Mouse (Mus musculus) cerebellum, postnatal 10 days (tissue): ENCODE data around the gene Dgki.

ENCODE experiments used
- DNase-seq, 2 experiments: peaks; one replicate each; pipeline ENCODE4 v3.0.0; 2021; ENCODE audit warnings: mixed read lengths in 2 of 2

Gene Dgki

DNA sequence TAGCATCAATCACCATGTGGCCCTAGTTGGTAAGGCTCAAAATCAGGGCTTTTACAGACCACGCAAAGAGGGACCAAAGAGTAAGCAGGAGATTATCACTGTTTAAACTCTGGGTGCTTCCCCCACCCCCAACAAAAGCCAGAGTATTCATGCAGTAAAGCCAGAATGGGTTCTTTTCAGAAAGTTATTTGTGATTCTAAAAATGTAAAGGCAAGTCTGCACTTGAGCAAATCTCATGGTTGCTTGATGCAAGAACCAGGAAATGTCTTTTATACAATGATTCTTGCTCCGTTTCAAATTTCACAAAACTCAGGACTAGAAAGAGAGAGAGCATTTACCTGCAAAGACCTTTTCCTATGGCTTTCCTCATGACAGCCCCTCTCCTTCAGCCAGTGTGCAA is 7.9 kb downstream of the Dgki start:
- DNase-seq = no peak

DNA sequence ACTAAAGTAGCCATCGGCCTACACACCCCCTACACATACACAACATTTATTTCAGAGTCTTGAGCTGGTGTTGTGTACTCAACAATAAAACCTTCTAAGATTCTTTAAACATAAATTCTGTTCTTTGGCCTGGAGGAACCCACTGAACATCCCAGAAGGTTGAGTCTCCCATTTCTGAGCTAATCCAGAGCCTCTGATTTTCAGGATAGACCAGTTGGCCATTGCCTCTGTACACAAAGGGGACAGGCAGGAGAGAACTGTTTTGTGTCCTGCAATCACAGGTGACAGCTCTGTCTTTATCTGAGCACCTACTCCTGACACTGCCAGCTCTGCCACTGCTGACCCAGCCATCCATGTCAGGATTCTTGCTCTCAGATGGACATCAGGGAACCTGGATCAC is 8.8 kb downstream of the Dgki start:
- no peak for DNase-seq

DNA sequence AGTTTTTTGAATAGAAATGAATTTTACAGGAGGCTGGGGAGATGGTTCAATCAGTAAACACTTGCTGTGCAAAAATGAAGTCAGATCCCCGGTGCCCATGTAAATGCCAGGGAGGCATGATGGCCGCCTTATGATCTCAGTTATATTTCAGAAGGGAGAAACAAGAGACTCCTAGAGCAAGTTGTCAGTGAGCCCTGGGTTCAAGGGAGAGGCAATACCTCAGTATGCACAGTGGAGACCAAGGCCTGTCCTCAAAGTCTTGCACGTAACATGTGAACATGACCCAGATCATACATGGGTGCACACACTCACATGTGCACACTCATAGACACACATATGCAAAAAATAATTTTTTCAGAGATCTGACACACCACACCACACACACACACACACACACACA is 9.3 kb downstream of the Dgki start:
- no peak for DNase-seq

DNA sequence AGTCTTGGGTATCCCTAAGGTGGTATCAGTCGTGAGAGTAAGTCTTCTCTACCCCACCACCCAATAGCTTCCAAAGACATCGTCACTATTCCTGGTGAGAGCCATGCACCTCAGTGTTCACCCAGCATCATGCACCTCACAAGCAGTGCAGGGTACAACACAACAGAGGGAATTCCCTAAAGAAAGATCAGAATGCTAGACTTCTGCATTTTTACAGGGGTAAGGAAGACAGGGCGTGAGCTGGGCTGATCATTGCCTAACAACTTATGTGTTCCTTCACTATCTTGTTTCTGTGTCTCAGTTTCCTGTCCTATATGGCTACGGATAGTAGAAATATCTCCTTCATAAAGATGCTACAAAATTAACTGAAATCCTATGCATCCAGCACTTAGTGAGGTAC is 13.8 kb downstream of the Dgki start:
- no peak for DNase-seq

DNA sequence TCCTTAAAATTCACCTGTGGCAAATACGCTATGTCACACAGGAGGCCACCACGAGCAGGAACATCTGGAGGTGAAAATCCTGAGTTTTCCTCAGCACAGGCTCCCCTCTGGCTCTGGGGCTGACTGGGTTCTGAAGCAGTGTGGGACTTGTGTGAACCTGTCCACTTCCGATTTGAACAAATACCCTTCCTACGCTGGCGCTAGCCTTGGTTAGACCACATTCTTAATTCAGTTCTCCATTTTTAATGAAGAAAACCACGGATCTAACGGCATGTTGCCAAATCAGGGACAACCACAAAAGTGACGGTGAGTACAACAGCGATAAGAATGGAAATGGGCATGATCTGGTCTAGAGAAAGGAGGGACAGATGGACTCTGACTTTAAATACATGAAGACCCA is 15.1 kb downstream of the Dgki start:
- no peak for DNase-seq

DNA sequence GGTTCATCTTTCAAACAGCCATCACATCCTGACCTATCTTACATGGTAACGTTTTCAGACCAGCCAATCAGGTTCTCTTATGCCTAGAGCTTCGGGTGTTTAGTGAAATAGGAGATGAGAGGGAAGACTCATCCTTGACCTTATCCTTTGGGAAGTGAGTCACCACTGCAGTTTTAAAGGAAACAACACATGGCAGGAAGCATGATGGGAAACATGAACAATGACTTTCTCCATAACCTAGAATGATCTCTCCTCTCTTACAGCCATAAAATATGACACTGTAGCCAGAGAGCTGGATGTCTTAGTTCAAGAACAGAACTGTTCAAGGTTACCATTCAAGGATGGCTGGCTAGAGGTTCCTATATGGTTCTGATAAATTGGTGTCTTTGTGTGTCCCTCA is 16.6 kb downstream of the Dgki start:
- no peak for DNase-seq

DNA sequence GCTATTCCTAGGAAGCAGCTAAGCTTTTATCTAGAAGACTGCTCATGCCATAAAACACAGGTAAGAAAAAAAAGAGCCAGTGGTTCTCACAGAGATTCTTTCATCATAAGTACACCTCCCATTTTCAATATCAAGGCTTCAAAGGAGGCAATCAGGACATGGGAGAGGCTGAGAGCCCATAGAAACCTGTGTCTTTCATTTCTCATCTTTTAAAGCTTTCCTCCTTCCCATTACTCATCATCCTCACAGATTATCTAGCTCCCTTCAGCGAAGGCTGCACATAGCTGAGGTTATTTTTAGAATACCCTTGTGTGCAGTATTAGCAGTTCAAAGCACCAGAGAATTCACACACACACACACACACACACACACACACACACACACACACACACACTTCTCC is 17.3 kb downstream of the Dgki start:
- no peak for DNase-seq

DNA sequence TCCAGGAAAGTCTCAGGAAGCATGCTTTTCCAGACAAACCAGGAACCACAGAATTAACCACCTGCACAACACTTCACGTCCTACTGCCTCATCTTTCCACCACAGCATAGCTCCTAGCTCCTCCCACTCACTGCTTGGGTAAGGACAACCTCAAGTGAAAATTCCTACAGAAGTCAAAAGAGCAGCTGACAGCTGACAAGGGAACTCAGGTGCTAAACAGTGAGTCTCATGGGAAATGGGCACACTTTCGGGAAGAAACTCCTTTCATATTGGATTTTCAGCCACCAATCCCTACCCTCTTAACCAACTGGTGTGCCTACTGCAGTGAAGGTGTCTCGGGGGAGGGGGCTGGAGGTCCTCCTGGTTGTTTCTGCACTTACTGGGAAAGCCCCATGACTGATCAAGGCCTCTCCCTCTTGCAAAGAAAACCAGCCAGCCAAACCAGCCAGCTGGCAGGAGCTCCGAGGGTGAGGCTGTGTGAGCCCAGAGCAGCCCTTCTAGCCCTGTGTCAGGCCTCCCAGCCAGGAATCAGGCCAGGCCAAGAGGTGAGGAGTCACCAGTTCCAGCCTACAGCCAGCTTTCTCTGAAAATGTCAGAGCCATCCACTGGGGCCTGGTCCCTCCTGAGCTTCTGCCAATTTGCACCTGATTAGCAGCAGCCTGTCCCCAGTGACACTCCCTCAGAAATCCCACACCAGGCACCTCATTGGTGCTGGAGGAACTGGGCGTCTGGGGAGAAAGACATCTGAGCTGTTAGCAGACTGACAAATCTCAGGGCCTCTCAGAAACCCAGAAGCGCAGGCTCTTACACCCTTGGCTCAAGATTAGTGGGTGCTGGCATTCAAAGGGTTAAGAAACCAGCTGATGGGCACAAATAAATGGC is 22.9 kb downstream of the Dgki start:
- DNase-seq = peak; percentile 54 to 70

DNA sequence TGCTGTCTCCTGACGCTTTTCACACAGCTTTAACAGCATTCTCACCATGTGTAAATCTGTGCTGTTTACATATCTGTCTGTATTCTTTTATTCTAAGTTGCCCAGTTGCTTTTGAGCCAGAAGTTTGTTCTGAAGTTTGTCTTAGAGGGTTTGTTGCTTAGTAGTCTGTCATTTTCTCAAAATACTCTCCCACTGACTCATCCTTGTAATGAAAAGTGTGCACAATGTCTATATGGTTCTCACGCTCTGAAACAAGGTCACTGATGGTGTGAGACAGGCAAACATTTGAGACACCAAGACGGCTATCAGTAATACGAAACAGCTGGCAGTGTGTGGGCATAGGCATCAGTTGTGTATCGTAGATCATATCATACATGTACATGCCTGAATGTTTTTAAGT is 23.8 kb downstream of the Dgki start:
- DNase-seq = no peak

DNA sequence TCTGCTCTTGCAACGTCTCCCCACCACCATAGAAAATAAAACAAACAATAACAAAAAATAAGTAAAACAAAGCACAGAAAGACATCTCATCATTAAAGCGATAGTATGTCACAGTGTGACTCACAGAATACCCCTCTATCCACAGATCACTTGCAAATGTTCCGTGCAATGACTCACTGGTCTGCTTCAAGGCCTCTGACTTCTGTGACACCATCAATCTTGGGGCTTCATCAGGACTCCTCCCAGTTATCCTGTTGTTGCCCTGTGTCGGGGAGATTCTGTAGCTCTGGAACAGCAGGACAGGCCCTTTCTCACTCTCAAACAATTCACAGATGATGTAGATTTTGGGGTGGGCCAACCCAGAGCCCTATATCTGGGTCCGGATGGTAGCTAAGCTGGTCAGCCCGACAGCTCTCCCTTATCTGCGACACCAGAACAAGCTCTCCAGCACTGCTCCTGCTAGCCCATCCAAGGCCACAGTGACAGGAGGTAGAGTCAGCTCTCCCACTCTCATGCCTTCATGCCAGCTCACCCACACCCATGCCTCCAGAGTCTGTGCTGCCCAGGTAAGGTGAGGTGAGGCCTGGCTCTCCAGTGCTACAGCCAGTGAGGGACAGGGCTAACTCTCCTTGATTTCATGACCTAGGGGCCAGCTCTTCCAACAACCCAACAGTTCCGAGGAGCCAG is 28.9 kb downstream of the Dgki start:
- no peak for DNase-seq

DNA sequence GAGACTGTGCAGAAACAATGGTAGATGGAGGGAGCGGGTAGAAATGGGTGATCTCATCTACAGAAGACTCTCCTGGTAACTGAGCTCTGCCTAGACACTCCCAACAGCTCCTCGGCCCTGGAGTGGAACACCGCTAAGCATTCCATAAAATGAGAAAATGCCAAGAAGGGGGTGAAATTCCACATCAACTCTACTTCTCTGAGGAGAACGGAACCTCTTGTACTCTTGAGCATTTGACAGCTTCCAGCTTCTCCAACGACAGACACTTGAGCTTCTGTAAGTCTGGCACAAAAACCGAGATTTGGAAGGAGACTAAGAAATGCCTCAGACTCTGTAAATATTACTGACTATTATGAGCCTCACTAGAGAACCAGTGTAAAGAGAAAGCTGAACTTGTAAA is 31.4 kb downstream of the Dgki start:
- no peak for DNase-seq

DNA sequence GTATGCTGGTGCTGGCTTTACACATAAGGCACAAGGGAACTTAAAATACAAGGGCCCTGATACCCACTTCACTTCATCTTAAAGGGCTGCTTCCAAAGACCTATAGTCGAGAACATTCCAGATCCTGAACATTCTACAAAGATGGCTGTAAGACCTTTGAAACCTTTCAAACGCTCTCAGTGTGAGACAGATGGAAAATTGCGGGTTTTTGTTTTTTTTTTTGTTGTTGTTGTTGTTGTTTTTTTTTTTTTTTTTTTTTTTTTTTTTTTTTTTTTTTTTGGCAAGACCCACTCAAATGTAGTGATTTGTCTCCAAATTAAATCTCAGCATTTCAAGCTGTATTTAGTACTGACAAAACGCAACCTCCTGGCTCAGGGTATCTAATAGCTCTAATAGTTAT is 32.0 kb downstream of the Dgki start:
- no peak for DNase-seq

DNA sequence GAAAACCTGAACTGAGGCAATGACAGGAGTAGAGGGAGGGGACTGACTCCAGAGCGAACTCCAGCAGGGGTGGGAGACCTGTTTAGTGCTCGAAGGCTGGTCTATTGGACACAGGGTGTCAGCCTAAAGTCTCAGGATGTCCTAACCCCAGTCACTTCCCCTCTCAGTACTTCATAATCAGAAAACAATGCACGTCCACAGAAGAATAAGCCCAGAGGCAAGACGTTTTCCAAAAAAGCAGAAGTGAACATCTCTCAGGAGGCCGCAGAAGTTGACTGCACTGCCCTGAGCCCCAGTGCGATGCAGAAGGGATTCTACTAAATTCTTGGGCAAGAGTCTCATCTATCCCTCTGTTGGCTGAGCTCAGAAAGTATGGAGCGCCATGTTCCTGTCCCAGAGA is 37.5 kb downstream of the Dgki start:
- no peak for DNase-seq

DNA sequence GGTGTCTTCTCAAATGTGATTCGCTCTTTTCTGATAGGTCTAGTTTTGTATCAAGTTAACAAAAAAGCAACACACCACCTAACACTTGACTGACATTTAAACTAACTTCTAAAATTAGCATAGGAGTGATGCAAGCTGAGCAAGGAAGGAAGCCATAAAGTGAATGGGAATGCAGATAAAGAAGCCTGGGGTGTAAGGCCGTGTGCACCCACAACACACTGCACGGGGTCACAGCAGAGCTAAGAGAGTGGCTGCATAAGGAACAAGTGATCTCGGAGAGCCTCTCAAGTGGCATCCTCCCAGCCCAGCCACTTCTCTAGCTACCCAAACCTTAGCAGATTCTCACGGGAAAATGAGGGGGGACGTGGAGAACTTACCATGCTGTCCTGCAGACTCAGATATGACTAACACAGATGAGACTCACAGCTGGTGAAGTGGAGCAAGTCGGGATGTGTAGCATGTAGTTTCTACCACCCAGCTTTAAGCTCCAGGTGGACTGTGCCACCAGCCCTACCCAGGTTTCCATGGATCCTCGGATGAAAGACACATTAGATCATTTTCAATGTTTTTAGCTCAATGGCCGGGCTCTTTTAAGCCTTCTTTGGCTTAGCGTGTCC is 38.6 kb downstream of the Dgki start:
- DNase-seq = no peak

DNA sequence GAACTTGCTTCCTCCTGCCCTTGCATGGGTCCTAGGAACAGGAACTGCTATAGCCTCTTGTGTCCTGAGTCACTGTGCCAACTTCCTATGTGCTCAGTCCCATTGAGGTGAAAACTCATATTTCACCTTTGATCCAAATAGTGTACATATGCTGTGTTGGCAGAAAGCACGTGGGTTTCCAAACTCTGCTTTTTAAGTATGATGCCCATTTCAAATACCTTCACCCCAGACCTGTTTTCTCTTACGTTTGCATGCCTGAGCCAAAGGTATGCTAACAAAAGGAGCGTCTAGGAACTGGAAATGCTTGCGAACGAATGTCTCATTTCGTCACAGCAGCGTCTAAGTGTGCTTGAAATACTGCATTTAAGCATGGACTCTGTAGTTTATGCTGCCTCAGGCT is 41.3 kb downstream of the Dgki start:
- DNase-seq = no peak

DNA sequence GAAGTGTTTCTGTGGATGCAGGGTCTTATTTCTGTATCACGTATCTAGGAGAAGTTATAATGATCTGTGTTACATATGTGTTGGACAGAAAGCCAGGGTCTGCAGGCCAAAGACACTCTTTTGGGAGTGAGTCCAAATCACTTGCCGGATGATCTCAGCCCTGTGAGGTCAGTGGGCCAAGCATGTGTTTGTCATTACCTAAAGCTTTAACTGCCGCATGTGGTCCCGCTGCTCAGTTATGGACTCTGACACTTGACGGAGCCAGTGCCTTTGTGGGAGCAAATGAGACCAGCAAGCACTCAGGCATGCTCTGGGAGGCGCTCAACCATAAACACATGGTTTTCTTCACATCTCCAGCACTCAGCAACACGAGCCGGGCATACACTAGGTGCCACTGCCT is 45.8 kb downstream of the Dgki start:
- peak; percentile 30 to 33 for DNase-seq

DNA sequence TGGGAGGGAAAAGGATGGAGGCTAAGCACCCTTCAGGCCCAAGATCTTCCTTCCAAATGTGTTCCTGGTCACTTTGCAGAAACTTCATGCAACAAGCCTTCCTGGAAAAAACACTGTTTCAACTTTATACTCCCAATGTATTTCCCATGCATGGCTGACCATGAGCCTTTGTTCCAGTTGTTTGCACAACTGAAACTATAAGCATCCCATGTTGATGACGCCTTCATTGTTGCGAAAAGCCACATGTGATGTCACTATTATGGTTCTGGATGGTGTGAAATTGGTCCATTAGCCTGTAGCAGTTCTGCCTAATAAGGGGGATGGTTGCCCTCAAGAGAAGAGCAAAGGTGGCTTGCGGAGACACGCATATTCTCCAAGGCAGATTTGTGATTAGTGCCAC is 47.4 kb downstream of the Dgki start:
- no peak for DNase-seq

DNA sequence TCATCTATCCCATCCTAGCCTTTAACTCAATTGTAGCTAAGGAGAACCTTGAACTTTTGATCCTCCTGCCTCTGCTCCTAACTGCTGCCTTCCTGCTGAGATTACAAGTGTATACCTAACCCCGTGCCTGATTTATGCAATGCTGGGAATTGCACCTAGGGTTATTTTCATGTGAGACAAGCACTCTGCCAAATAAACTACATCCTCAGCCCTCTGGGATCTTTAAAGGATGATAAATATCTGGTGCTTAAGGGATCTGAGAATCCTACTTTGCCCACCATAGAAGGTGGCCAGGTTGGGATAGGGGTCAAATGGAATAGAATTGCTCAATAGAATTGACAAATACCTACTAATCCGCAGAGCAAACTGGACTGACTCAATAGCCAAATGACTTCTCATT is 49.3 kb downstream of the Dgki start:
- no peak for DNase-seq

DNA sequence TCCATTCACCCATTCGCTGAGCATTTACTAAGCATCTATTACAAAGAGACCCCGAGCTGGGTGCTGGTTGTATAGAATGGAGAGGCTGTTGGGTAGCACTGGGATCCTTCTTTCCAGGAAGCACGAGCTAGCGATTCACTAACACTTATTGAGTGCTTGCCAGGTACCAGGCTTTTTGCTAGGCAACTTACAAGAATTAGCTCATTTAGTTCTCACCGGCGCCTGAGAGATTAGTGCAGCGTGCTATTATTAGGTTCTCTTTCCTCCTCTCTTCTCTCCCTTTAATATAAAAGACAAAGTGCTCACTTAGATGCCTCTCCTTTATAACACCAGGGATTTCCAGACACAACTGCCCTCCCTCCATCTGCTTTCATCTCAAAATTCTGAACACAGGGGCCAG is 54.2 kb downstream of the Dgki start:
- DNase-seq = no peak

DNA sequence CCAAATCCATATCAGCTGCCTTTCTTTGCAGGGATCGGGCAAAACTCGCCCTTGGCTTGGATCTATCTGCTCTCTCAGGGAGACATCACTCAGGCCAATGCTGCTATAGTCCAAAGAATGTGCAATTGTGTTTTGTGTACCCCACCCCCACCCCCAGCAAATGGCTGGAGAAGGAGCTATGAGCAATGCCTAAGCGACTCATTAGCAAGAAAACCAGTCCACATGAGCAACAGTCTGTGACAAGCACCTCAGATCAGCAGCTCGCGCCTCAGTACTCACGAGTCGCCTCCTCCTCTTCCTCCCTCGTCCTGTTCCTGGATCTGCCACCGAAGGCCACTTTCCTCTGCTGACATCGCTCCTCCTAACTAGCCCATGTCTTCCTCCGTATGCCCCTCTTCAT is 55.9 kb downstream of the Dgki start:
- DNase-seq = no peak

DNA sequence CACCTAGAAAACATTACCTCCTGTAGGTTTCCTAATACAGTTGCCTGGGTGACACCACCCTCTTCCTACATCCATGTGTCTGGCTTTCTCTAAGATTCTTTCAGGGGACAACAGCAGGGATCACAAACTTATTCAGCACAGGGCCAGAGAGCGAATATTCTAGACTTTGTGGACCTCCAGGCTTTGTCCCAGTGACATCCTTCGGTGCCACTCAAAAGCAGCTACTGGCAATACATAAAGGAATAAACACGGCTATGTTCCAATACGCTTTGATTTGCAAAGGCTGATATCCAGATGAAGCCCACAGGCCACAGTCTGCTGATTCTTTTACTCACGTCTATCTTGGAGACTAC is 57.2 kb downstream of the Dgki start:
- DNase-seq = no peak

DNA sequence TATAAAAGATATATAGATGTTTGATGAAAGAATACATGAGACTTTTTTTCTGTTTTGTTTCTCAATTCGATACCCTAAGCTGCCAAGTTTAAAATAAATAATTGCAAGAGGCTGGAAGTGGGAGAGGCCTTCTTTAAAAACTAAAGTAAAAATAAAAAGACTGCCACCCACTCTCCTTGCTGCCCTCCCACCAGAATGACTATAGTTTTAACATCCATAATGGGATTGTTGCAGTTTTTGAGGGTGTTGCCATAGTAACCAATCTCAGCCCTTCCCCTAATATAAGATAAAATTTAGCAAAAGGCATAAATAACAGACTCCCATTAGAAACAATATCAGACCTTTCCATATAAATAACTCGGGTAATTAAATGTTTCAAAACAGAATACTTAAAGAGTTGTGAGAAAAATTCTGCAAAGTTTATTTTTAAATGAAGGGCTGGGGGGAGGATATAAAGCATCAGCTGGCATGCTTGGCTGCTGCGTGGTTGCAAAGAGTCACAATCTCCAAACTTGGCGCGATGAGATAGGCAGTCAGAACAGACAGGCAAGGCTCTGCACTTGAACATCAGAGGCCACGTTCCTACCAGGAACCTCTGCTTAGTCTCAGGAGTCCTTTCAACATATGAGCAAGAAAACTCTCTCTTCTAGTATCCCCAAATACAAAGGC is 57.8 kb downstream of the Dgki start:
- no peak for DNase-seq

DNA sequence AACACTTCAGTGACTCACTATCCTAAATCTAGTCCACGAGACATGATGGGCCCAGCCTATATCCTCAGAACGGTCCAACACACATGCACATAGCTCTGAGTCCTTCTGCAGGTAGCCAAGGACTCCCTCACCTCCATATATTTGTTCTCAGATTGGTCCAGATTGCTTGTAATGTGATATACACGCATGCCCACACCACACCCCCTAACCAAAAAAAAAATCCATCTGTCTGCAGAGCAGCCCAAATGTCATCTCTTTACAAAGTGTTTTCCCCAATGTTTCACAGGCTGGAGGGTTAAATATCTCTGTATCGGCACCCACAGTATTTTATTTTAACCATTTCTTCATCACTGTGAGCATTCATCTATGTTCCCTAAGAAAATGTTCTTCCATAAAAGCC is 58.5 kb downstream of the Dgki start:
- DNase-seq = no peak

DNA sequence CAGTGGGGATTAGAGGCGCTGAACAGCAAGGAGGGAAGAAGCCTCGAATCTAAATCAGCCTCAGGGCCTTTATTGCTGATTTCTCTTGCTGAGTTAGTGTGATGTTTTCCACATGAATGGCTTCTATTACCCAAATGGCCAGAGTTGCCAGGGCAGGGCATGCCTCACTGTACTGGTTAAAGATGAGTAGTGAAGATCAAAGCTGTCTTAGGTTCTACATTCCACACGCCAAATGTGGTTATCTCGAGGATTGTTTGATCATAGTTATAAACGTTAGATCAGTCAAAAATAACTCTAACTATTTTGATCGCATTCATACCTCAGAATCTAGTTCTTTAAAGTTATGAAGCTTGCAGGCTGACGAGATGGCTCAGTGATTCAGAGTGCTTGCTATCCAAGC is 59.8 kb downstream of the Dgki start:
- DNase-seq = no peak
